Mouse (Mus musculus) embryonic fibroblast, embryonic 13.5 days (primary cell): ENCODE measurements around the gene Cutal.

ENCODE experiments used
- CTCF ChIP-seq: IDR thresholded peaks from 2 replicates; pipeline ENCODE4 v1.5.1; 2011; ENCODE audit warnings: mild to moderate bottlenecking, control low read depth, low read length, moderate library complexity, borderline replicate concordance; ENCODE audit not compliant: insufficient read depth
- POLR2A ChIP-seq: IDR thresholded peaks from 2 replicates; pipeline ENCODE4 v1.6.1; 2011; ENCODE audit warnings: low read depth, mild to moderate bottlenecking, control low read depth, low read length, moderate library complexity

DNA sequence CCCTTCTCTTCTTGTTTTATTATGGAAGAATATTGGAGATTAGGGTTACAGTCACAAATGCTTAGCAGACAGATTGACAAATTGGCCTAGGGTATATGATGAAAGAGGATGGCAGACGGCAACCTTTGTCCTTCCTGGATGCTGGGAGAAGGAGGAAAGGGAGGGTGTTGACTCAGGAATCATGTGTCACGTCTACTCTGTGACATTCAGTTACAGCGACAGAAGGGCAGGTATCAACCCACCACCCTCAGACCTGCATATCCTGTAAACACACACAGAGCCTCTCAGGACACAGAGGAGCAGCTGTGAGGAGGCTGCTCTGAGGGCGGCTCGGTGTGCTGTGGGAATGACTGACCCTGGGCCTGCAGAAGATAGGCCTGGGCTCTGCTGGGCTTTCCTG is 9.0 kb downstream of the Cutal start:
- TF ChIP-seq CTCF = no peak
- TF ChIP-seq POLR2A = no peak
